Mouse (Mus musculus) inflammation-experienced regulatory T-cells, adult 6 months (primary cell): ENCODE measurements around the gene Smchd1. TPM values are rescaled to one million over a fixed set of nuclear protein-coding genes. Genes with fewer than 3 reads are reported as not detected.

Source experiments
- ATAC-seq: one replicate; pipeline ENCODE4 v1.8.0; 2017
- polyA plus RNA-seq, 3 experiments: library from polyadenylated mRNA; unstranded; fragments of 100-300 nt; shearing (Covaris generic); gene quantifications; one replicate each; pipeline ENCODE4 v1.2.1; 2017

Smchd1 gene
- 10 to 100 TPM; 81.6 to 95.6 (median 91.5) TPM for polyA plus RNA-seq

GRCm38 (mm10) chr17:71474762-71475704 is at the start of gene Smchd1:
Smchd1 (minus strand) TSS chr17:71475343.
- ATAC-seq: peak; percentile 75

GRCm38 (mm10) chr17:71510297-71510696 is 35.2 kb upstream of the Smchd1 start:
- no peak for ATAC-seq

GRCm38 (mm10) chr17:71506832-71507231 is 31.7 kb upstream of the Smchd1 start:
- ATAC-seq: no peak

- ATAC-seq: no peak
Observed at GRCm38 (mm10) chr17:71495784-71496183, 20.6 kb upstream of the Smchd1 start.

- ATAC-seq: no peak
Observed at GRCm38 (mm10) chr17:71491332-71491686, 16.2 kb upstream of the Smchd1 start.

GRCm38 (mm10) chr17:71490666-71491331 is 15.7 kb upstream of the Smchd1 start:
- peak; percentile 72 for ATAC-seq

- no peak for ATAC-seq
Observed at GRCm38 (mm10) chr17:71489703-71490461, 14.7 kb upstream of the Smchd1 start.

GRCm38 (mm10) chr17:71486231-71486851 is 11.2 kb upstream of the Smchd1 start:
- ATAC-seq: peak; percentile 70

- ATAC-seq: peak; percentile 86
Observed at GRCm38 (mm10) chr17:71485791-71486230, 10.7 kb upstream of the Smchd1 start.

- no peak for ATAC-seq
Observed at GRCm38 (mm10) chr17:71484711-71485110, 9.6 kb upstream of the Smchd1 start.

- no peak for ATAC-seq
Observed at GRCm38 (mm10) chr17:71483418-71484060, 8.4 kb upstream of the Smchd1 start.

GRCm38 (mm10) chr17:71479381-71479901 is 4.3 kb upstream of the Smchd1 start:
- peak; percentile 24 for ATAC-seq

- ATAC-seq: no peak
Observed at GRCm38 (mm10) chr17:71477481-71477880, 2.3 kb upstream of the Smchd1 start.

GRCm38 (mm10) chr17:71476346-71477020 is 1.3 kb upstream of the Smchd1 start:
- no peak for ATAC-seq

- ATAC-seq: peak; percentile 41
Observed at GRCm38 (mm10) chr17:71475705-71476089, 554 bp upstream of the Smchd1 start.

- no peak for ATAC-seq
Observed at GRCm38 (mm10) chr17:71474128-71474527, 1.0 kb downstream of the Smchd1 start.

GRCm38 (mm10) chr17:71471261-71471660 is 3.9 kb downstream of the Smchd1 start:
- no peak for ATAC-seq

GRCm38 (mm10) chr17:71460312-71460711 is 14.8 kb downstream of the Smchd1 start:
- ATAC-seq: peak; percentile 77

GRCm38 (mm10) chr17:71459818-71460217 is 15.3 kb downstream of the Smchd1 start, which contains the start of gene Gm4707:
Gm4707 (minus strand) TSS chr17:71459918.
- no peak for ATAC-seq

GRCm38 (mm10) chr17:71457361-71457760 is 17.8 kb downstream of the Smchd1 start:
- peak; percentile 57 for ATAC-seq

- no peak for ATAC-seq
Observed at GRCm38 (mm10) chr17:71445191-71445590, 30.0 kb downstream of the Smchd1 start.
